26 mouse cellular contexts compared by ENCODE assay signal in the genomic region with DNA sequence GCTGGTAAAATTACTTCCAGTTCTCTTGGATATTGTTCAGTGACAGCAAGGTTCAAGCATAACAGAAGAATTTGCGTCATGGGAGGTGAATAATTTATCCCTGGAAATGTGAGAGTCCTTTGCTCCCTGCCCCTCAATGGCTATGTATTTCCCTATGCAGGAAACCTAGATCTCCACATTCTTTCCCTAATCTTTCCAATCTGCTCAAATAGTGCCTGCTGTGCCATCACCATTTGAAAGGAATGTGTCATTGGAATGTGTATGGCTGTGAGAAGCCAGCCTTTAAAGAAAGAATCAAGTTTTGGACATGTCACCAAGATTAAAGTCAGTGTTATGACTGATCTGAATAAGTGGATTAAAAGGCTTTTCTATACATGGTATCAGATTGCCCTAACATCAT.
DNase-seq lines count a peak whose midpoint lies in the region; TF ChIP-seq lines count a peak whose summit lies in the region.
"Had no signal": no experiment of that assay in that cellular context is flagged by ENCODE, and none has a peak within 500 bp of the region (broad histone marks: within the 10 kb centered on the region; RNA-seq: fewer than 3 reads in every experiment).

No protein-coding gene starts in this region.

- no peak overlapping the region for H3K4me3 ChIP-seq in embryonic fibroblast, embryonic 13.5 days (ENCODE audit: insufficient read depth, low read length)
- H3K4me3 ChIP-seq: embryonic facial prominence, embryonic 12.5 days; embryonic facial prominence, embryonic 15.5 days; erythroblast, embryonic 14.5 days; forebrain, embryonic 12.5 days; forebrain, embryonic 15.5 days; heart, embryonic 12.5 days; heart, embryonic 15.5 days had no signal

- H3K27ac ChIP-seq in embryonic fibroblast, embryonic 13.5 days (ENCODE audit: insufficient read depth, low read length): peak overlapping the region; percentile 61
- H3K27ac ChIP-seq: embryonic facial prominence, embryonic 12.5 days; embryonic facial prominence, embryonic 15.5 days; forebrain, embryonic 12.5 days; forebrain, embryonic 15.5 days; heart, embryonic 15.5 days; hindbrain, embryonic 14.5 days; hindbrain, postnatal 0 days had no signal

- peak; percentile 8 for DNase-seq in embryo, embryonic 11 days
- DNase-seq in embryo, embryonic 9.5 days (ENCODE audit: extremely low spot score): no peak
- DNase-seq in ES-CJ7 (ENCODE audit: low read depth, low spot score): peak; percentile 56
- DNase-seq in Muller cell, postnatal 12 days (ENCODE audit: inconsistent ontology term): peak; percentile 72
- no peak for DNase-seq in heart, postnatal 10 days
- no peak for DNase-seq in ovary, postnatal 36 days (ENCODE audit: low spot score)
- DNase-seq: adrenal gland, postnatal 10 days; adrenal gland, postnatal 36 days; B cell, adult 2 months; cerebellum, adult 18-20 months; cerebellum, adult 9-10 months; cerebellum, postnatal 14 days; gastrocnemius, postnatal 25 days; heart, adult 18-20 months; heart, postnatal 14 days; heart, postnatal 4 days had no signal

- no peak for TF ChIP-seq POLR2A in embryonic fibroblast, embryonic 13.5 days (IDR thresholded peaks at IDR 0.05; ENCODE audit: low read depth, low read length)

- intact Hi-C loops in heart, postnatal 10 days (cut with DNase I): no loop called here

- no peak for TF ChIP-seq CTCF in embryonic fibroblast, embryonic 13.5 days (IDR thresholded peaks at IDR 0.05; ENCODE audit: borderline replicate concordance, insufficient read depth, low read length)

- H3K4me1 ChIP-seq in embryonic fibroblast, embryonic 13.5 days (ENCODE audit: control insufficient read depth, insufficient read depth, low read length): peaks cover 3% of the 10 kb centered on the region; the same call in 1 of the 2 replicates
- H3K4me1 ChIP-seq: embryonic facial prominence, embryonic 15.5 days; forebrain, embryonic 12.5 days; forebrain, embryonic 15.5 days; heart, embryonic 12.5 days; heart, embryonic 15.5 days had no signal

Comparison
In these comparisons a context has a peak if more than half of its experiments do, and no peak if none do; other contexts are left out.
1. DNase-seq: peak in embryo, embryonic 11 days (single experiment), ES-CJ7 (single experiment) and Muller cell, postnatal 12 days (single experiment); none in embryo, embryonic 9.5 days (single experiment), heart, postnatal 10 days (0 of 2) and ovary, postnatal 36 days (single experiment).